Mouse (Mus musculus) monocyte, adult 5-6 weeks (primary cell): ENCODE measurements around the gene Pld1. TPM values are rescaled to one million over a fixed set of nuclear protein-coding genes. Genes with fewer than 3 reads are reported as not detected.

ENCODE experiments used
- ATAC-seq: fragments of 153-309, 156-312 bp; replicated peaks from 2 replicates; pipeline ENCODE4 v1.8.0; 2017; ENCODE audit warnings: mild to moderate bottlenecking; ENCODE audit not compliant: low TSS enrichment, insufficient number of reproducible peaks, severe bottlenecking, poor library complexity, low FRiP score
- total RNA-seq: library from RNA; stranded (forward); fragments of 200-1000, 200-491, 200-594 nt; gene quantifications from 3 replicates; pipeline ENCODE4 v1.2.3, GENCODE M21; 2017

Pld1 gene
- total RNA-seq, 1 experiment from 2014 or later: 15.1 TPM

DNA sequence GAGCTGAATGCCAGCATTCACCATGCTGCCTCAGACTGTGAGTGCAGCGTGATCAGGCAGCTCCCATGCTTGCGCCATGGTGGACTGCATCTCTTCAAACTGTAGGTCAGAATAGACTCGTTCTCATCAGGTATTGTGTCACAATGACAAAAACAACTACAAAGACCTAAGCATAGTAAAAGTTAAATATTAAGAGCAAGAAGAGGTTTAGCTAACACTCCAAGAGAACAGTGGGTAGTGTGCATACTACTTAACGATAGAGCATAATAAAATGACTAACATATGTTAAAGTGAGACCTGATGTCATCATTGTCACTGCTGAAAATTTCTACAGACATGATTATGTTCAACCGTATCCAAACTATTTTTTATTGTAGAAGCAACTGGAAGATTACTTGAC is 92.4 kb downstream of the Pld1 start:
- no peak for ATAC-seq

- 0 out of 2 replicates have a peak, but pooled peaks have one; percentile 40 for ATAC-seq
These were observed 93.2 kb downstream of the Pld1 start for GRCm38 (mm10) chr3:28031643-28032243.

GRCm38 (mm10) chr3:28033898-28034297 is 95.4 kb downstream of the Pld1 start:
- no peak for ATAC-seq

GRCm38 (mm10) chr3:28034707-28035333 is 96.3 kb downstream of the Pld1 start:
- no peak for ATAC-seq

GRCm38 (mm10) chr3:28037320-28037932 is 98.9 kb downstream of the Pld1 start:
- no peak for ATAC-seq

DNA sequence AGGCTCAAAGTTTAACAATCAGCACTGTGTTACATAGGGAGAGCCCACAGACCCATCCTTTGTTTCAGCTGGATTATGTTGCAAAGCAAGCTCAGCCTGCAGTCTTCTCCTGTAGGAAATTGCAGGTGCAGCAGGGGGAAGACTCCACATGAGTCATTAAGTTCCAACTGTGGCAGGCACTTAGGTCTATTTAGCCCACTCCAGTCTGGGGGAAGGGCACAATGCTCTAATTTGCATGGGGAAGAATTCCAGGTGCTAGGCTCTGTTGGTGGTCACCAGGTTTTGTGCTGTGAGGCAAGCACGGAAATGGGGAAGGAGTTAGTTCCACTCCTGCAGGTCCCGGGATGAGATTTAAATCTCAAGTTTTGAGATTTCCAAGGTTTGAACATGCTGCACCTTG is 99.6 kb downstream of the Pld1 start:
- ATAC-seq: no peak

DNA sequence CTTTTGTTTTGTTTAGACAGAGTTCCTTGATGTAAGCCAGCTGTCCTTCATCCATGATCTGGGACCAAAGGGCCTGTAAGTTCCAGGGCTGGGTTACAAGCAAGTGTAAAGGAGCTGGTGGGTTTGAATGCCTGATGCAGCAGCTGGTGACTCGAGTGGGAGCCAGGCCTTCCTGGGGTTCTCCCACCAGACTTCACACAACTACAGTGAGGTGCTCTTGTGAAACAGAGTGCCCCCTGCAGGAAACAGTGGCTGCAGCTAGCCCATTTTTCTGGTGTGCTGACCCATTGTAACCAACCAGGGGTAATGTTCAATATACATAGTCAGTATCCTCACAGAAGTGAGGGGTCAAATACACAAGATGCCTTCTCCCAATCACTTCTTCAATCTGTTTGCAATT is 101.3 kb downstream of the Pld1 start:
- ATAC-seq: no peak

DNA sequence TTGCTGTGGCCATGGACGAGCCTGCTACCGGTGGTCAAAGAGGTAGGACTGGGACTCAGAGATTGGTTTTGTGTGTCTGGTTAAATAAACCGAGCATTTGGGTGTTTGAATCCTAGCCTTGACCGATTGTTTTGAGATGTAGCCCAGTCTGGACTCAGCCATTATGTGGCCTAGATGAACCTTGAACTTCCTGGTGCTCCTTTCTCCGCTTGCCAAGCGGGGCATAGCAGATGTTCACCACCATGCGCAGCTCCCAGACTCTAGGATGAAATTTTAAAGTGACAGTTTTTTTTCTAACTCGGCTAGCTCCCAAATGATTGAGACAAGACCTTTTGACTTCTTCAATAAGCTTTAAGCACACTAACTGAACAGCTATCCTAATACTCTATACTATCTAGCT is 102.7 kb downstream of the Pld1 start:
- ATAC-seq: no peak

DNA sequence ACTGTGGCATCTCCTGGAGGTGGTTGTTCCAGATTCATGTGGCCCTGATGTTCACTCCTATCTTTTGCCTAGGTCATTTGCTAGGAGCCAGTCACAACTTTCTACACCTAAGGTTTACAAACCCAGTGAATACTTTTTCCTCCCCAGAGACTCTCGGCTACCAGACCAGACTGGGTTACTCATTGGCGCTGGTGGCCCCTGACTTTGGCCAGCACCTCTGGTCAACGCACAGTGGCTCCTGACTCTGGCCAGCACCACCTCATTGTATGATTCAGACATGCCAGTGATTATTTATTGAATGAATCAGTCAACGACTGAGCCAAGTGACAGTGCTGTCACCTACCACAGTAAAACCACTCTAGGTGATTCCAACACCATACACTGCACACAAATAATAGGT is 103.9 kb downstream of the Pld1 start:
- no peak for ATAC-seq

DNA sequence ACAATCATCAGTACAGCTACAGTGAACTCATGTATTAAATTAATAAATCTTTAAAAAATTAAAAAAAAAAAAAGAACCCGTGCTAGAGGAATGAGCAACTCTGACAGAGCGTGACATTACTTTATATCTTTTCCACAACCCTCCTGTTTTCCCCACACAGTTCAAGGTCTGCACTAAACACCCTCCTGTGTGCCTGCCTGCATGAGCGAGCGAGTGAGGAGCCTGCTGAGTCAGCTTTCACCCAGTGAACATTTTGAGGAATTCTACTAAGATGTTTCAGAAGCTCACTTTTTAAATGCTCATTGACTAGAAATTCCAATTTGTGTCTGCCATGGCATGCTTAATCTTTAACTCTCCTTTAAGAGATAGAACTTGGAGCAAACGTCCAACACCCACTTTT is 109.1 kb downstream of the Pld1 start:
- ATAC-seq: no peak

DNA sequence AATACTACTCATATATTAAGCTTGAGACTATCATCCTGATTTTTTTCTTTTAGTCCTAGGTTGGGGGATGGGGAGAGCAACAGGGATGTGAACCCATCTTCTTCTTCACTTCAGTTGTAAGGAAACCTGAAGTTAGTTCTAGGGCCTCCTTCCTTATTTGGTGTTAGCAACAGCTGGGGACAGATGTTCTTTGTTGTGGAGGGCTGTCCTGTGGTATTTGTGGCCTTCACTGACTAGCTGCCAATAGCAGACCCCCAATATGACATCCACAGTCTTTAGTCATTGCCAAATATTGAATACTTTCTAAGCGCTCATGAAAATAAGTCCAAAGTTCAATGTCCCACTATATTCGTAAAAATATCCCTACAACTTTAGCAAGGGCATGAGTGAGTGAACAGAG is 111.0 kb downstream of the Pld1 start:
- ATAC-seq: no peak

GRCm38 (mm10) chr3:28053076-28053475 is 114.6 kb downstream of the Pld1 start:
- no peak for ATAC-seq

- ATAC-seq: no peak
These were observed 122.2 kb downstream of the Pld1 start for GRCm38 (mm10) chr3:28060713-28061112.

DNA sequence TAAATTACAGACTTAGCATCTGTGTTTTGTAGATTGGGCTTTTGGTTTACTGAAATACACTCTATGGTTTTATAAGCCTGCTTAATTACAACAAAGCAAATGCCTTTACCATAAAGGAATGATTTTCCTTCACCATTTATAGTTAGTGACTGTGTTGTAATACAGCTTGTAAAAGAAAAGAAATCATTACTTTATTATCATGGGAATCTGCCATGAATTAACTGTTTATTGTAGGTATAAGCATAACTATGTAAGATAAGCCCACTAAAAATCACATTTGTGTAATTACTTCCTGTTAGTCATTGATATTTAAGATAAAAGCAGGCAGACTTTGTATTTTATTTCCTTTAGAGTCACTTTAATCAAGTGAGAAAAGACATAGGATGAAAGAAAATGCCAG is 122.7 kb downstream of the Pld1 start:
- no peak for ATAC-seq

- ATAC-seq: no peak
These were observed 140.7 kb downstream of the Pld1 start for GRCm38 (mm10) chr3:28079211-28079610.

DNA sequence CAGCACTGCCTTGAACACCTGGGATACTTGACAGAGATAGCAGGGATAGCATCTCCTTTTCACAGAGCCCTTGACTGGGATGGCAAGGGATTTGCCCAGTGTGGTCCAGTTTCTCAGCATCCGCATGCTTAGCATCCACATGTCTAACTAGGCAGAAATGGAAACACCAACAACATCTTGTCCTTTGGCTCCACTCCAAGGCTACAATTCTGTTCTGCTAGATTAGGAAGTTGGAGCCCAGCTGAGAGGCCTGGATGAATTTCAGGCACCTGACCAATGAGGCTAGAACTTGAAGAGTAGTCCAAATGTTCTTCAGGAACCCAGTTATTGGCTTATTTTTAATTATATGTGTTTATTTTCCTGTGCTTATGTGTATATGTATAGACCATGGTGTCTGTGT is 141.6 kb downstream of the Pld1 start:
- ATAC-seq: no peak

GRCm38 (mm10) chr3:28081012-28081411 is 142.5 kb downstream of the Pld1 start:
- ATAC-seq: no peak

- no peak for ATAC-seq
These were observed 144.7 kb downstream of the Pld1 start for GRCm38 (mm10) chr3:28083218-28083617.

- ATAC-seq: no peak
These were observed 145.8 kb downstream of the Pld1 start for GRCm38 (mm10) chr3:28084281-28084680.

GRCm38 (mm10) chr3:28091296-28091695 is 152.8 kb downstream of the Pld1 start:
- ATAC-seq: no peak
